Mouse (Mus musculus): ENCODE measurements around the gene Wfdc18.

The Wfdc18 gene

DNA sequence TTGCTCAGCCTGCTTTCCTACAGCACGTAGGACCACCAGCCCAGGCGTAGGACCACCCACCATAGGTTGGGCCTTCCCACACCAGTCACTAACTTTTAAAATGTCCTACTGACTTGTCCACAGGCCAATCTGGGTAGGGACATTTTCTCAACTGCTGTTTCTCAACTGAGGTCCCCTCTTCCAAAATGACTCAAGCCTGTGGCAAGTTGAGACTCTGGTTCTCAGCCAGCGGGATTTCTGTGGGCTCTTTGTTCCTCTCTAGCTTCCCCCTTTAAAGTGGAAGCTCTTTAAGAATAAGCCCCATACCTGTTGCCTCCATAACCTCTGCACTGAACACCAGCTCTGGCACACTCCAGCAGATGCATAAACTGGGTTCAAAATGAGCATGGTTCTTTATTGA lies 34.7 kb downstream of the Wfdc18 start:
- DNase-seq (ENCODE audit: low read depth) = no peak

DNA sequence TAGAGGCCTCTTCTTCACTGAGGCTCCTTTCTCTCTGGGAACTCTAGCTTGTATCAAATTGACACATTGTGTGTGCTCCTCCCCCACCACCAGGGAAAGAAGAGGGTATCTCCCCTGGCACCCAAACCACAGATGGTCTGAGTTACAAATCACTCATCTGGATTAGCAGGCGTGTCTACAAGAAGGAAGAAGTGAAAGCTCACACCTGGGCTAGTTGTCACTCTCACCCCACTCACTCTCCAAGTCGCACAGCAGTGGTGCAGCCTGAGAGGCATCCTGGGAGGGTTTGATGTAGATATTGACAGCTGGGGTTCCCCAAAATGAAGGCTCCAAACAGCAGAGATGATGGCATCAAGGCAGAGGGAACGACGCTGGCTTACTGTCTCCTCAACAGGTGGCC lies 37.3 kb downstream of the Wfdc18 start:
- DNase-seq (ENCODE audit: low read depth) = no peak

DNA sequence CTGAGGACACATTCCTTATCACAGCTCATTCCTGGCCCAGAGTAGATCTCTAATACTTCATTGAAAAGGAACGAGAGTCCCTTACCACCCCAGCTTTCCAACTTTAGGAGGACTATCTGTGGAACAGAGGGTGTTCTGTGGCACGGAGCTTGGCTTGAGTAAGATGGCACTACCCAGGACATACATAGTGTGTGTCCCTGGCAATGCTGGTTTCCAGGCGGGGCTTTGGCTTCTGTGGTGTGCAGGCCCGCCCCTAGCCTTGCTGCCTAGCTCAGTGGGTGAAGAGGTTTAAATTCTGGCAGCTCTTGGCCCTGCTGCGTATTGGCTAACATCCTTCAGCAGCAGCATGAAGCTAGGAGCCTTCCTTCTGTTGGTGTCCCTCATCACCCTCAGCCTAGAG lies 37.9 kb downstream of the Wfdc18 start, which contains the start of gene Wfdc21:
Gene Wfdc21, plus strand, starts transcription at position 260 of the 400 bp plus-strand sequence.
- no peak for DNase-seq (ENCODE audit: low read depth)

DNA sequence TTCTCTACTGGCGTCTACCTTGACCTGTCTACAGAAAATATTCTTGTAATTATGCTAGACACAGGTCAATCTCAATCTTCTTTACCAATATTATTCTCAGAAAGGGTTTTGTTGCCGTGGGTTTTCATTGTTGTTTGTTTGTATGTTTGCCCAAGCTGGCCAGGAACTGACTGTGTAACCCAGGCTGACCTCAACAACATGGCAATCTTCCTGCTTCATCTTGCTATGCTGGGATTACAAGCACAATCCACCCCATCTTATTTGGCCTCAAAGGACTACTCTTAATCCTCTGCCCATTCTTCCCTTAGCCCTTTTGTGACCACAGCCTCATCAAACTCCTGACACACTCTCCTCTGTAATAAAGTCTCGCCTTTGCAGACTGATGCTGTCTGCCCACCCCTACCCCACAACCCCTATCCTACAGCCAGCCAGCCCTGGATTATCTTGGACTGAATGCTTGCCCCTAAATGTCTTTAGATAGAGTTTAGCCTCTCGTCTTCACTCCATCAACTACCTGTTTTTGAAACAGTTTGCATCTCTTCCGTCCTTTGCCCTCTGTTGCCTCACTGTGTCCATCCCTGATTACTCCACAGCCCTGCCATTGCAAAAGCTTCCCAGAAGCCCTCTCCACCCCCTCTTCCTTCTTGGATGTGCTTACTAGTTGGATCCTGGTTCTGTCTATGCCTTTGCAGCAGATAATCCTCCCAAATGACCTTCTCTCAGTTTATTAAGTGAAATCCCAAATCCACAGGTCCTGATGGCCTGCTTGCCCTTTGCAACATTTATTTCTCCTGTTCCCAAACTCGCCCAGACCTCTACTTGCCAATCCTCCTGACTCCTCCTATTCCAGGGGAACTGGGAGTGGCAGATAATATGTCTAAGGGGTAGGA lies 38.8 kb downstream of the Wfdc18 start:
- no peak for DNase-seq (ENCODE audit: low read depth)

DNA sequence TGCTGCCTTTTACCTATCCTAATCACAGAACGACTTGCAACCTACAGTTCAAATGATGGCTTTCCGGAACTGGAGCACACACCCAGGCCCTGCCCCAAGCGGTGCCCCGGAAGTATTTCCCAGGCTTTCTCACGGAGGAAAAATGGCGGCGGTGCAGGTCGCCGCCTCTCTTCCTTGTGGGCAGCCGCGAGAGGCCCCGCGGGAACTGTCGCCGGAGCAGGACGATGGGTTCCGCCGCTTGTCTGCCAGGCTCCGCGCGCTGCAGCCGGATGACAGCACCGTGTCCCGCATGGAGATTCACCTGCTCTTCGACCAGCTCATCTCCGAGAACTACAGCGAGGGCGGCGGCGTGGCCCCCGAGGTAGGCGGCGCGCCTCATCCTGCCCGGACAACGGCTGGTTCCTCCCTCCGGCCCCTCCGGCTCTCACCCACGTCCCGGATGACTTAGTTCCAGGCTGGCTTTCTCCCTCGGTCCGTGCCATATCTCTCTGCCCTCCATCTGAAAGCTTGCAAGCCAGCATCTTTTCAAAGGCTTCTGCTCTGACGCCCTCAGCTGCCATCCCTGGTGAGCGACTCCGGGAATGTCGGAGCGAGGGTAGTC lies 44.9 kb downstream of the Wfdc18 start, which contains the start of gene Heatr6:
Gene Heatr6, plus strand, starts transcription at position 116 of the 601 bp plus-strand sequence.
- DNase-seq (ENCODE audit: low read depth) = peak; percentile 96

DNA sequence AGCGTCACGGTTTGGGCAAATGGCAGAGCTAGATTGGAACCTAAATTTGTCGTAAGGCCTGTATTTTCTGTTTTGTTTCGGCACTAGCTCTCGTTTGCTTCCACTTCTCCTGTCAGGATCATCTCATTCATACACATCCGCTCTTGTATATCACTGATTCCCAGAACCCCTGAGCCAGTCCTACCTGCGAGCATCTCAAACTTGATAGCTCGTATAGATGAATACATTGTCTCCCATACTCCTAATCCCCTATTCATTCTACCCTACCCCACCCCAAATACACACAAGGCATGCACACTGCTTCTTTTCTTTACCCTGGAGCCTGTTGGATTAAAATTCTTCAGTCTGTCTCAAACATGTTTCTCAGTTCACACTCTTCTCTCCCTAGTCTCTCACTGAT lies 45.4 kb downstream of the Wfdc18 start:
- DNase-seq (ENCODE audit: low read depth) = no peak

Measured in NIH3T3 (cell line).